Mouse (Mus musculus): ENCODE data around the gene A930033H14Rik. TPM values are rescaled to one million over a fixed set of nuclear protein-coding genes. Genes with fewer than 3 reads are reported as not detected.

A930033H14Rik gene
- total RNA-seq, 4 experiments from 2014 or later: 2.0 to 2.9 (median 2.2) TPM

- no peak for DNase-seq (ENCODE audit: low spot score in 2 of 2)
These were observed 8.1 kb downstream of the A930033H14Rik start for GRCm38 (mm10) chr10:69204677-69205400.

GRCm38 (mm10) chr10:69193721-69194120, 19.2 kb downstream of the A930033H14Rik start:
- DNase-seq (ENCODE audit: low spot score in 2 of 2): no peak

GRCm38 (mm10) chr10:69192266-69192665, 20.6 kb downstream of the A930033H14Rik start:
- DNase-seq (ENCODE audit: low spot score in 2 of 2): no peak

- no peak for DNase-seq (ENCODE audit: low spot score in 2 of 2)
These were observed 22.3 kb downstream of the A930033H14Rik start for GRCm38 (mm10) chr10:69190434-69191160.

- no peak for DNase-seq (ENCODE audit: low spot score in 2 of 2)
These were observed 25.0 kb downstream of the A930033H14Rik start for GRCm38 (mm10) chr10:69187773-69188443.

GRCm38 (mm10) chr10:69185894-69186893, 26.7 kb downstream of the A930033H14Rik start:
- DNase-seq (ENCODE audit: low spot score in 2 of 2): peak; percentile 56 to 60

GRCm38 (mm10) chr10:69185431-69185830, 27.5 kb downstream of the A930033H14Rik start:
- no peak for DNase-seq (ENCODE audit: low spot score in 2 of 2)

- no peak for DNase-seq (ENCODE audit: low spot score in 2 of 2)
These were observed 28.0 kb downstream of the A930033H14Rik start for GRCm38 (mm10) chr10:69184903-69185302.

- DNase-seq (ENCODE audit: low spot score in 2 of 2): no peak
These were observed 31.9 kb downstream of the A930033H14Rik start for GRCm38 (mm10) chr10:69180997-69181396.

- no peak for DNase-seq (ENCODE audit: low spot score in 2 of 2)
These were observed 33.6 kb downstream of the A930033H14Rik start for GRCm38 (mm10) chr10:69179341-69179740.

GRCm38 (mm10) chr10:69176116-69176515, 36.8 kb downstream of the A930033H14Rik start:
- no peak for DNase-seq (ENCODE audit: low spot score in 2 of 2)

GRCm38 (mm10) chr10:69172412-69172811, 40.5 kb downstream of the A930033H14Rik start:
- DNase-seq (ENCODE audit: low spot score in 2 of 2): no peak

- no peak for DNase-seq (ENCODE audit: low spot score in 2 of 2)
These were observed 46.4 kb downstream of the A930033H14Rik start for GRCm38 (mm10) chr10:69166514-69166913.

GRCm38 (mm10) chr10:69165847-69166246, 47.1 kb downstream of the A930033H14Rik start:
- no peak for DNase-seq (ENCODE audit: low spot score in 2 of 2)

- DNase-seq (ENCODE audit: low spot score in 2 of 2): no peak
These were observed 47.8 kb downstream of the A930033H14Rik start for GRCm38 (mm10) chr10:69165125-69165524.

GRCm38 (mm10) chr10:69163216-69163615, 49.7 kb downstream of the A930033H14Rik start:
- no peak for DNase-seq (ENCODE audit: low spot score in 2 of 2)

GRCm38 (mm10) chr10:69162577-69162976, 50.3 kb downstream of the A930033H14Rik start:
- DNase-seq (ENCODE audit: low spot score in 2 of 2): no peak

- no peak for DNase-seq (ENCODE audit: low spot score in 2 of 2)
These were observed 51.4 kb downstream of the A930033H14Rik start for GRCm38 (mm10) chr10:69161503-69161902.

GRCm38 (mm10) chr10:69160877-69161276, 52.0 kb downstream of the A930033H14Rik start:
- no peak for DNase-seq (ENCODE audit: low spot score in 2 of 2)

All from layer of hippocampus, adult 8-10 months (tissue).